Mouse (Mus musculus): Measurements from ENCODE around the gene Disp1. TPM values are rescaled to one million over a fixed set of nuclear protein-coding genes. Genes with fewer than 3 reads are reported as not detected.

The Disp1 gene
- polyA plus RNA-seq, 1 experiment from 2014 or later, result 10.8 TPM

- Histone ChIP-seq H3K4me1 (peaks cover 28% of the 10 kb centered on the region), H3K36me3 (replicated peaks) (no peaks in the 10 kb centered on the region), H3K9me3 (no peaks in the 10 kb centered on the region), H3K27ac (no peak overlapping the region), H3K4me2 (no peak overlapping the region), H3K4me3 (replicated peaks) (no peak overlapping the region), H3K9ac (no peak overlapping the region), H3K27me3 (no peaks in the 10 kb centered on the region)
- no peak for ATAC-seq (ENCODE audit: low FRiP score)
- 87% methylated on average over 4 of the region's 4 CpGs for WGBS
Measured at GRCm38 (mm10) chr1:183153354-183153753, 68.0 kb downstream of the Disp1 start.

- Histone ChIP-seq H3K4me2 (no peak overlapping the region), H3K4me1 (peaks cover 38% of the 10 kb centered on the region), H3K27ac (no peak overlapping the region), H3K9ac (no peak overlapping the region), H3K4me3 (replicated peaks) (no peak overlapping the region), H3K9me3 (no peaks in the 10 kb centered on the region), H3K27me3 (no peaks in the 10 kb centered on the region), H3K36me3 (replicated peaks) (no peaks in the 10 kb centered on the region)
- WGBS, result 86% methylated on average over 12 of the region's 12 CpGs
- no peak for ATAC-seq (ENCODE audit: low FRiP score)
Measured at GRCm38 (mm10) chr1:183151510-183152319, 69.6 kb downstream of the Disp1 start.

- H3K4me3 ChIP-seq (replicated peaks), result no peak overlapping the region
- H3K27ac ChIP-seq, result no peak overlapping the region
- 0 out of 2 replicates have a peak, but pooled peaks have one; percentile 67 for ATAC-seq (ENCODE audit: low FRiP score)
- 46% methylated on average over 12 of the region's 12 CpGs for WGBS
- no peak overlapping the region for H3K4me2 ChIP-seq
- no peaks in the 10 kb centered on the region for H3K27me3 ChIP-seq
- H3K9ac ChIP-seq, result no peak overlapping the region
- H3K4me1 ChIP-seq, result peaks cover 42% of the 10 kb centered on the region
- no peaks in the 10 kb centered on the region for H3K36me3 ChIP-seq (replicated peaks)
- no peaks in the 10 kb centered on the region for H3K9me3 ChIP-seq
Measured at GRCm38 (mm10) chr1:183150379-183150840, 70.9 kb downstream of the Disp1 start.

- no peak overlapping the region for H3K9ac ChIP-seq
- peaks cover 40% of the 10 kb centered on the region for H3K4me1 ChIP-seq
- H3K4me3 ChIP-seq (replicated peaks), result no peak overlapping the region
- no peaks in the 10 kb centered on the region for H3K9me3 ChIP-seq
- H3K27me3 ChIP-seq, result no peaks in the 10 kb centered on the region
- ATAC-seq (ENCODE audit: low FRiP score), result no peak
- WGBS, result 56% methylated on average over 5 of the region's 5 CpGs
- no peaks in the 10 kb centered on the region for H3K36me3 ChIP-seq (replicated peaks)
- H3K4me2 ChIP-seq, result no peak overlapping the region
- H3K27ac ChIP-seq, result 0 out of 2 replicates have a peak overlapping the region, but pooled peaks have one; percentile 43
Measured at GRCm38 (mm10) chr1:183149571-183150105, 71.7 kb downstream of the Disp1 start.

- no peak overlapping the region for H3K27ac ChIP-seq
- H3K4me3 ChIP-seq (replicated peaks), result no peak overlapping the region
- no peak overlapping the region; the same call in 1 of the 2 replicates for H3K4me2 ChIP-seq
- H3K9me3 ChIP-seq, result no peaks in the 10 kb centered on the region
- peak; percentile 88 for ATAC-seq (ENCODE audit: low FRiP score)
- no peaks in the 10 kb centered on the region for H3K36me3 ChIP-seq (replicated peaks)
- no peaks in the 10 kb centered on the region for H3K27me3 ChIP-seq
- 21% methylated on average over 5 of the region's 5 CpGs for WGBS
- H3K9ac ChIP-seq, result no peak overlapping the region
- H3K4me1 ChIP-seq, result peaks cover 47% of the 10 kb centered on the region
Measured at GRCm38 (mm10) chr1:183147438-183147841, 73.9 kb downstream of the Disp1 start.

GRCm38 (mm10) chr1:183146795-183147194, 74.5 kb downstream of the Disp1 start:
- no peaks in the 10 kb centered on the region for H3K9me3 ChIP-seq
- H3K4me3 ChIP-seq (replicated peaks), result no peak overlapping the region
- H3K36me3 ChIP-seq (replicated peaks), result no peaks in the 10 kb centered on the region
- H3K4me2 ChIP-seq, result peak overlapping the region; percentile 13; the same call in 1 of the 2 replicates
- H3K27me3 ChIP-seq, result no peaks in the 10 kb centered on the region
- no peak overlapping the region for H3K9ac ChIP-seq
- H3K4me1 ChIP-seq, result peaks cover 51% of the 10 kb centered on the region
- H3K27ac ChIP-seq, result no peak overlapping the region
- 16% methylated on average over 9 of the region's 9 CpGs for WGBS
- ATAC-seq (ENCODE audit: low FRiP score), result no peak

GRCm38 (mm10) chr1:183146102-183146735, 75.1 kb downstream of the Disp1 start:
- no peak for ATAC-seq (ENCODE audit: low FRiP score)
- Histone ChIP-seq H3K4me1 (peaks cover 56% of the 10 kb centered on the region), H3K9ac (no peak overlapping the region), H3K36me3 (replicated peaks) (no peaks in the 10 kb centered on the region), H3K27me3 (no peaks in the 10 kb centered on the region), H3K27ac (no peak overlapping the region), H3K9me3 (no peaks in the 10 kb centered on the region), H3K4me2 (no peak overlapping the region; the same call in 1 of the 2 replicates), H3K4me3 (replicated peaks) (no peak overlapping the region)
- WGBS, result 73% methylated on average over 7 of the region's 7 CpGs

- H3K4me2 ChIP-seq, result no peak overlapping the region
- H3K27me3 ChIP-seq, result no peaks in the 10 kb centered on the region
- no peak overlapping the region for H3K27ac ChIP-seq
- no peak overlapping the region for H3K4me3 ChIP-seq (replicated peaks)
- H3K4me1 ChIP-seq, result peaks cover 55% of the 10 kb centered on the region
- H3K36me3 ChIP-seq (replicated peaks), result no peaks in the 10 kb centered on the region
- 16% methylated on average over 4 of the region's 4 CpGs for WGBS
- H3K9me3 ChIP-seq, result no peaks in the 10 kb centered on the region
- no peak for ATAC-seq (ENCODE audit: low FRiP score)
- H3K9ac ChIP-seq, result no peak overlapping the region
Measured at GRCm38 (mm10) chr1:183144602-183145205, 76.6 kb downstream of the Disp1 start.

GRCm38 (mm10) chr1:183143246-183143645, 78.1 kb downstream of the Disp1 start:
- Histone ChIP-seq H3K9me3 (no peaks in the 10 kb centered on the region), H3K9ac (no peak overlapping the region), H3K4me1 (peaks cover 55% of the 10 kb centered on the region), H3K4me2 (no peak overlapping the region), H3K27ac (no peak overlapping the region), H3K36me3 (replicated peaks) (no peaks in the 10 kb centered on the region), H3K4me3 (replicated peaks) (no peak overlapping the region), H3K27me3 (no peaks in the 10 kb centered on the region)
- 67% methylated on average over 7 of the region's 7 CpGs for WGBS
- no peak for ATAC-seq (ENCODE audit: low FRiP score)

- Histone ChIP-seq H3K36me3 (replicated peaks) (no peaks in the 10 kb centered on the region), H3K9ac (no peak overlapping the region), H3K27me3 (no peaks in the 10 kb centered on the region; the same call in 1 of the 2 replicates), H3K4me1 (peaks cover 57% of the 10 kb centered on the region), H3K4me3 (replicated peaks) (no peak overlapping the region), H3K27ac (no peak overlapping the region), H3K4me2 (no peak overlapping the region), H3K9me3 (no peaks in the 10 kb centered on the region)
- WGBS, result 47% methylated on average over 5 of the region's 5 CpGs
- ATAC-seq (ENCODE audit: low FRiP score), result no peak
Measured at GRCm38 (mm10) chr1:183142566-183142965, 78.8 kb downstream of the Disp1 start.

- H3K27ac ChIP-seq, result no peak overlapping the region
- ATAC-seq (ENCODE audit: low FRiP score), result no peak
Measured at GRCm38 (mm10) chr1:183141329-183141728, 80.0 kb downstream of the Disp1 start.

More at GRCm38 (mm10) chr1:183141329-183141728, 80.0 kb downstream of the Disp1 start:
- Histone ChIP-seq H3K4me1 (peaks cover 46% of the 10 kb centered on the region), H3K4me3 (replicated peaks) (no peak overlapping the region), H3K27me3 (no peaks in the 10 kb centered on the region; the same call in 1 of the 2 replicates), H3K9me3 (no peaks in the 10 kb centered on the region), H3K4me2 (no peak overlapping the region), H3K9ac (no peak overlapping the region), H3K36me3 (replicated peaks) (no peaks in the 10 kb centered on the region)
- WGBS, result 37% methylated on average over 2 of the region's 2 CpGs
